In genomic region chr9:21593122-21593721, GRCm38 (mm10) we compare ENCODE assay signal across 7 mouse cellular contexts. TPM values are rescaled to one million over a fixed set of nuclear protein-coding genes. Genes with fewer than 3 reads are reported as not detected.
DNase-seq lines count a peak whose midpoint lies in the region; ATAC-seq and TF ChIP-seq lines count a peak whose summit lies in the region.

No protein-coding gene starts in this region.

- peak; percentile 58 for ATAC-seq in forebrain, embryonic 16.5 days
- ATAC-seq in limb, embryonic 12.5 days (ENCODE audit: insufficient number of reproducible peaks, insufficient read depth, low FRiP score, low TSS enrichment, low read depth): peak; percentile 37; the same call in 1 of the 2 replicates
- no peak; the same call in 1 of the 2 replicates for ATAC-seq in midbrain, embryonic 11.5 days (ENCODE audit: low FRiP score)

- peak overlapping the region; percentile 66 for H3K27ac ChIP-seq in MEL (ENCODE audit: control insufficient read depth, low read depth, low read length)
- peak overlapping the region; percentile 90 for H3K27ac ChIP-seq in forebrain, embryonic 16.5 days (ENCODE audit: low read length)
- H3K27ac ChIP-seq in limb, embryonic 12.5 days: peak overlapping the region; percentile 83
- H3K27ac ChIP-seq in midbrain, embryonic 11.5 days (ENCODE audit: low read depth, low read length): peak overlapping the region; percentile 65

- H3K9me3 ChIP-seq in MEL (replicated peaks; ENCODE audit: insufficient read depth, low read length): no peaks in the 10 kb centered on the region
- H3K9me3 ChIP-seq in forebrain, embryonic 16.5 days (ENCODE audit: control insufficient read depth, low read length): no peaks in the 10 kb centered on the region
- H3K9me3 ChIP-seq in limb, embryonic 12.5 days: no peaks in the 10 kb centered on the region
- no peaks in the 10 kb centered on the region for H3K9me3 ChIP-seq in midbrain, embryonic 11.5 days (ENCODE audit: control insufficient read depth, low read length)

- no peak for TF ChIP-seq RAD21 in MEL (IDR thresholded peaks at IDR 0.05; ENCODE audit: low read depth, low read length)

- peaks cover 28% of the 10 kb centered on the region for H3K79me2 ChIP-seq in MEL (ENCODE audit: control insufficient read depth, insufficient read depth, low read length, poor library complexity)

- peak; percentile 81 for DNase-seq in MEL (ENCODE audit: low read depth, low spot score)
- peak; percentile 87 for DNase-seq in adrenal gland, postnatal 14 days
- peak; percentile 76 for DNase-seq in induced T-regulatory cell, adult 2 months (ENCODE audit: low read depth)
- DNase-seq in midbrain, embryonic 11.5 days (ENCODE audit: low spot score, missing footprints): peak; percentile 87
- peak; percentile 47 to 80 for DNase-seq in spleen, postnatal 4 days (ENCODE audit: low spot score in 2 of 2)

- H3K27me3 ChIP-seq in MEL (ENCODE audit: control insufficient read depth in 1 of 2, insufficient read depth in 2 of 2, low read length in 2 of 2): no peaks in the 10 kb centered on the region
- no peaks in the 10 kb centered on the region for H3K27me3 ChIP-seq in forebrain, embryonic 16.5 days (replicated peaks; ENCODE audit: control insufficient read depth, insufficient read depth, low read length)
- H3K27me3 ChIP-seq in limb, embryonic 12.5 days: no peaks in the 10 kb centered on the region
- no peaks in the 10 kb centered on the region for H3K27me3 ChIP-seq in midbrain, embryonic 11.5 days (ENCODE audit: control insufficient read depth, insufficient read depth, low read length)

- TF ChIP-seq CTCF in MEL (IDR thresholded peaks at IDR 0.05 in 2 of 3, conservative IDR thresholded peaks at IDR 0.05 in 1 of 3; ENCODE audit: control insufficient read depth in 1 of 3, insufficient read depth in 1 of 3, low read depth in 2 of 3, low read length in 3 of 3, poor library complexity in 1 of 3, severe bottlenecking in 1 of 3): no peak

- peaks cover 9 to 20% of the 10 kb centered on the region in 2 experiments for H3K36me3 ChIP-seq in MEL (ENCODE audit: control insufficient read depth in 1 of 2, insufficient read depth in 2 of 2, low read length in 2 of 2)
- peaks cover 14% of the 10 kb centered on the region for H3K36me3 ChIP-seq in forebrain, embryonic 16.5 days (ENCODE audit: control insufficient read depth, insufficient read depth)
- H3K36me3 ChIP-seq in limb, embryonic 12.5 days: peaks cover 46% of the 10 kb centered on the region
- H3K36me3 ChIP-seq in midbrain, embryonic 11.5 days (ENCODE audit: control insufficient read depth, insufficient read depth, low read length): peaks cover 9% of the 10 kb centered on the region; the same call in 1 of the 2 replicates

- TF ChIP-seq EP300 in MEL (IDR thresholded peaks at IDR 0.05; ENCODE audit: low read depth in 1 of 2, low read length in 2 of 2): no peak

- WGBS in forebrain, embryonic 16.5 days: under 1% methylated on average over 59 of the region's 69 CpGs
- WGBS in limb, embryonic 12.5 days: 2% methylated on average over 69 of the region's 69 CpGs
- 2% methylated on average over 47 of the region's 69 CpGs for WGBS in midbrain, embryonic 11.5 days

- peak overlapping the region; percentile 97 for H3K4me2 ChIP-seq in forebrain, embryonic 16.5 days (ENCODE audit: low read length)
- H3K4me2 ChIP-seq in limb, embryonic 12.5 days: peak overlapping the region; percentile 95
- H3K4me2 ChIP-seq in midbrain, embryonic 11.5 days: peak overlapping the region; percentile 97

- peak overlapping the region; percentile 72 for H3K9ac ChIP-seq in MEL (ENCODE audit: control insufficient read depth, low read depth, low read length, poor library complexity, severe bottlenecking)
- peak overlapping the region; percentile 85 for H3K9ac ChIP-seq in forebrain, embryonic 16.5 days (replicated peaks; ENCODE audit: low read depth, low read length)
- H3K9ac ChIP-seq in limb, embryonic 12.5 days (replicated peaks): peak overlapping the region; percentile 93
- H3K9ac ChIP-seq in midbrain, embryonic 11.5 days (ENCODE audit: low read length): peak overlapping the region; percentile 88

- peak overlapping the region; percentile 52 to 65 for H3K4me3 ChIP-seq in MEL (ENCODE audit: control insufficient read depth in 1 of 2, insufficient read depth in 1 of 2, low read depth in 2 of 2, low read length in 2 of 2)
- H3K4me3 ChIP-seq in forebrain, embryonic 16.5 days (replicated peaks; ENCODE audit: low read length): peak overlapping the region; percentile 97
- peak overlapping the region; percentile 97 for H3K4me3 ChIP-seq in limb, embryonic 12.5 days (replicated peaks)
- peak overlapping the region; percentile 80 for H3K4me3 ChIP-seq in midbrain, embryonic 11.5 days (ENCODE audit: low read depth, low read length)

- no peak for TF ChIP-seq POLR2A in MEL (IDR thresholded peaks at IDR 0.05; ENCODE audit: control insufficient read depth in 1 of 2, insufficient read depth in 1 of 2, low read depth in 1 of 2, low read length in 2 of 2, poor library complexity in 1 of 2)

- peaks cover 3 to 22% of the 10 kb centered on the region in 2 experiments; a peak in 3 of 4 replicates for H3K4me1 ChIP-seq in MEL (ENCODE audit: control insufficient read depth in 1 of 2, insufficient read depth in 2 of 2, low read length in 2 of 2)
- peaks cover 28% of the 10 kb centered on the region for H3K4me1 ChIP-seq in forebrain, embryonic 16.5 days (replicated peaks; ENCODE audit: control insufficient read depth, insufficient read depth, low read length)
- H3K4me1 ChIP-seq in limb, embryonic 12.5 days (replicated peaks): peaks cover 20% of the 10 kb centered on the region
- H3K4me1 ChIP-seq in midbrain, embryonic 11.5 days (ENCODE audit: control insufficient read depth, insufficient read depth, low read length): peaks cover 12% of the 10 kb centered on the region

TF ChIP-seq in MEL, 35 proteins besides CTCF, POLR2A, EP300 and RAD21:
- no peak for TF ChIP-seq HCFC1 (IDR thresholded peaks at IDR 0.05; ENCODE audit: low read depth, low read length)
- 0 out of 2 replicates have a peak, but pooled peaks have one; percentile 84 for TF ChIP-seq POLR2AphosphoS5 (IDR thresholded peaks at IDR 0.05; ENCODE audit: borderline replicate concordance, low read depth, low read length)
TF ChIP-seq in MEL: peak in this region for 1.

RNA-seq across cellular contexts. Expression of gene Yipf2, which starts 0.6 kb away (rescaled TPM):
- 22.8 and 24.0 TPM in 2 replicates for total RNA-seq in MEL (2012; rRNA removed)
- 10 to 100 TPM in 1 of 2 experiments, not detected in 1; 84.9 TPM for polyA plus RNA-seq in MEL (2012; ENCODE audit: insufficient read depth in 1 of 2, insufficient read length in 2 of 2, low read depth in 1 of 2, low replicate concordance in 2 of 2, missing spikeins in 1 of 2)
- 22.6 and 23.2 TPM in 2 replicates for total RNA-seq in adrenal gland, postnatal 14 days (2021)
- polyA plus RNA-seq in forebrain, embryonic 16.5 days (2015; fragmentation: Nextera tagmentation; extraction: Ambion mirVana): 22.7 and 24.8 TPM in 2 replicates
- polyA plus RNA-seq in limb, embryonic 12.5 days (2016; fragmentation: Nextera tagmentation; extraction: Ambion mirVana): 20.2 and 21.1 TPM in 2 replicates
- 14.8 and 15.1 TPM in 2 replicates for polyA plus RNA-seq in midbrain, embryonic 11.5 days (2014; fragmentation: Nextera tagmentation; extraction: Ambion mirVana)

RNA-seq across cellular contexts. Expression of gene Timm29, which starts 0.7 kb away (rescaled TPM):
- 74.1 and 87.9 TPM in 2 replicates for total RNA-seq in MEL (2012; rRNA removed)
- 100 to 1,000 TPM in 1 of 2 experiments, 10 to 100 TPM in 1; 45.8 to 163 TPM for polyA plus RNA-seq in MEL (2012; ENCODE audit: insufficient read depth in 1 of 2, insufficient read length in 2 of 2, low read depth in 1 of 2, low replicate concordance in 2 of 2, missing spikeins in 1 of 2)
- 48.2 and 49.5 TPM in 2 replicates for total RNA-seq in adrenal gland, postnatal 14 days (2021)
- polyA plus RNA-seq in forebrain, embryonic 16.5 days (2015; fragmentation: Nextera tagmentation; extraction: Ambion mirVana): 58.2 and 58.4 TPM in 2 replicates
- 38.1 and 38.3 TPM in 2 replicates for polyA plus RNA-seq in limb, embryonic 12.5 days (2016; fragmentation: Nextera tagmentation; extraction: Ambion mirVana)
- 57.9 and 59.9 TPM in 2 replicates for polyA plus RNA-seq in midbrain, embryonic 11.5 days (2014; fragmentation: Nextera tagmentation; extraction: Ambion mirVana)

RNA-seq across cellular contexts. Expression of gene Smarca4, which starts 22.7 kb away (rescaled TPM):
- 249 and 263 TPM in 2 replicates for total RNA-seq in MEL (2012; rRNA removed)
- 100 to 1,000 TPM in 1 of 2 experiments, 10 to 100 TPM in 1; 71.4 to 381 TPM for polyA plus RNA-seq in MEL (2012; ENCODE audit: insufficient read depth in 1 of 2, insufficient read length in 2 of 2, low read depth in 1 of 2, low replicate concordance in 2 of 2, missing spikeins in 1 of 2)
- 70.8 and 71.0 TPM in 2 replicates for total RNA-seq in adrenal gland, postnatal 14 days (2021)
- 162 and 165 TPM in 2 replicates for polyA plus RNA-seq in forebrain, embryonic 16.5 days (2015; fragmentation: Nextera tagmentation; extraction: Ambion mirVana)
- polyA plus RNA-seq in limb, embryonic 12.5 days (2016; fragmentation: Nextera tagmentation; extraction: Ambion mirVana): 120 and 125 TPM in 2 replicates
- 126 and 136 TPM in 2 replicates for polyA plus RNA-seq in midbrain, embryonic 11.5 days (2014; fragmentation: Nextera tagmentation; extraction: Ambion mirVana)

RNA-seq across cellular contexts. Expression of gene Carm1, which starts 46.5 kb away (rescaled TPM):
- total RNA-seq in MEL (2012; rRNA removed): 121 and 131 TPM in 2 replicates
- 100 to 1,000 TPM; 121 to 423 TPM for polyA plus RNA-seq in MEL (2012; ENCODE audit: insufficient read depth in 1 of 2, insufficient read length in 2 of 2, low read depth in 1 of 2, low replicate concordance in 2 of 2, missing spikeins in 1 of 2)
- total RNA-seq in adrenal gland, postnatal 14 days (2021): 47.1 and 62.2 TPM in 2 replicates
- polyA plus RNA-seq in forebrain, embryonic 16.5 days (2015; fragmentation: Nextera tagmentation; extraction: Ambion mirVana): 26.5 and 27.8 TPM in 2 replicates
- polyA plus RNA-seq in limb, embryonic 12.5 days (2016; fragmentation: Nextera tagmentation; extraction: Ambion mirVana): 72.3 and 82.4 TPM in 2 replicates
- polyA plus RNA-seq in midbrain, embryonic 11.5 days (2014; fragmentation: Nextera tagmentation; extraction: Ambion mirVana): 53.4 and 63.1 TPM in 2 replicates
